In the genomic region with DNA sequence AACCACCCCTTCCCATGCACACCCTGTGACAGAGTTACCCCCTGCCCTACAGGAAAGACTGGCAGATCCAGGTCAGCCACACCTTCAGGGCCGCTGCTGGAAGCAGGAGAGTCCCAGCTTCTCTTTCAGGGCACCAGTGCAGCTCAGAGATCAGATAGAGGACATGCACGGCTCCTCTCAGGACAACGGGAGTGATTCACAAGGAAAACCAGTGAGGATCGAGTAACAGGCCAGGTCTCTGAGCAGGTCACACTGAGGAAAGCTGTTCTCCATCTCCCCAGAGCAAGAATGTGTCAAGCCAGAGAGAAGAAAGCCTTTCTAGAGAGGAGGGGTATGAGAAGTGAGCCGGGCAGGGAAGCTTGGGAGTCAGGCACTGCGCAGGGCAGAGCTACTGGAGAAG, we compare ENCODE assay signal across 9 mouse cellular contexts. TPM values are rescaled to one million over a fixed set of nuclear protein-coding genes. Genes with fewer than 3 reads are reported as not detected.
DNase-seq lines count a peak whose midpoint lies in the region; ATAC-seq lines count a peak whose summit lies in the region.
"Had no signal": no experiment of that assay in that cellular context is flagged by ENCODE, and none has a peak within 500 bp of the region (broad histone marks: within the 10 kb centered on the region; RNA-seq: fewer than 3 reads in every experiment).

No protein-coding gene starts in this region.

- H3K9me3 ChIP-seq in kidney, embryonic 16.5 days (ENCODE audit: low read length): no peaks in the 10 kb centered on the region
- no peaks in the 10 kb centered on the region for H3K9me3 ChIP-seq in embryonic facial prominence, embryonic 11.5 days (replicated peaks; ENCODE audit: control insufficient read depth, low read length)
- no peaks in the 10 kb centered on the region for H3K9me3 ChIP-seq in hindbrain, embryonic 16.5 days (ENCODE audit: control insufficient read depth, low read length)
- H3K9me3 ChIP-seq in midbrain, embryonic 14.5 days (ENCODE audit: control insufficient read depth, low read length): no peaks in the 10 kb centered on the region

- H3K27ac ChIP-seq in kidney, embryonic 16.5 days (ENCODE audit: low read length): peak overlapping the region; percentile 98
- H3K27ac ChIP-seq in embryonic facial prominence, embryonic 11.5 days (replicated peaks; ENCODE audit: low read depth, low read length): peak overlapping the region; percentile 29; the same call in 1 of the 2 replicates
- H3K27ac ChIP-seq in hindbrain, embryonic 16.5 days (ENCODE audit: low read depth, low read length): peak overlapping the region; percentile 86
- peak overlapping the region; percentile 73; the same call in 1 of the 2 replicates for H3K27ac ChIP-seq in midbrain, embryonic 14.5 days (replicated peaks; ENCODE audit: low read depth, low read length)

- H3K9ac ChIP-seq in kidney, embryonic 16.5 days (replicated peaks; ENCODE audit: low read length): peak overlapping the region; percentile 62
- H3K9ac ChIP-seq in embryonic facial prominence, embryonic 11.5 days (replicated peaks; ENCODE audit: low read length): no peak overlapping the region
- no peak overlapping the region; the same call in 1 of the 2 replicates for H3K9ac ChIP-seq in hindbrain, embryonic 16.5 days (ENCODE audit: low read depth, low read length)
- no peak overlapping the region; the same call in 1 of the 2 replicates for H3K9ac ChIP-seq in midbrain, embryonic 14.5 days (replicated peaks; ENCODE audit: low read length)

- no peaks in the 10 kb centered on the region for H3K27me3 ChIP-seq in kidney, embryonic 16.5 days (ENCODE audit: insufficient read depth, low read length)
- H3K27me3 ChIP-seq in embryonic facial prominence, embryonic 11.5 days (ENCODE audit: control insufficient read depth, insufficient read depth, low read length): no peaks in the 10 kb centered on the region; the same call in 1 of the 2 replicates
- no peaks in the 10 kb centered on the region for H3K27me3 ChIP-seq in hindbrain, embryonic 16.5 days (replicated peaks; ENCODE audit: control insufficient read depth, insufficient read depth, low read length)
- no peaks in the 10 kb centered on the region for H3K27me3 ChIP-seq in midbrain, embryonic 14.5 days (ENCODE audit: control insufficient read depth, insufficient read depth, low read length)

- H3K4me3 ChIP-seq in kidney, embryonic 16.5 days (ENCODE audit: low read length): no peak overlapping the region
- H3K4me3 ChIP-seq in embryonic facial prominence, embryonic 11.5 days (ENCODE audit: low read depth, low read length): no peak overlapping the region
- H3K4me3 ChIP-seq in hindbrain, embryonic 16.5 days (ENCODE audit: low read length): no peak overlapping the region
- no peak overlapping the region for H3K4me3 ChIP-seq in midbrain, embryonic 14.5 days (replicated peaks; ENCODE audit: low read depth, low read length)

- 22% methylated on average over 6 of the region's 6 CpGs for WGBS in kidney, embryonic 16.5 days
- WGBS in embryonic facial prominence, embryonic 11.5 days: 31% methylated on average over 6 of the region's 6 CpGs
- 66% methylated on average over 6 of the region's 6 CpGs for WGBS in hindbrain, embryonic 16.5 days
- WGBS in midbrain, embryonic 14.5 days: 71% methylated on average over 6 of the region's 6 CpGs

- H3K36me3 ChIP-seq in kidney, embryonic 16.5 days (ENCODE audit: insufficient read depth, low read length): peaks cover 25% of the 10 kb centered on the region
- H3K36me3 ChIP-seq in embryonic facial prominence, embryonic 11.5 days (replicated peaks; ENCODE audit: control insufficient read depth, insufficient read depth, low read depth, low read length): no peaks in the 10 kb centered on the region
- no peaks in the 10 kb centered on the region for H3K36me3 ChIP-seq in hindbrain, embryonic 16.5 days (ENCODE audit: control insufficient read depth, insufficient read depth, low read length)
- 0 out of 2 replicates have a peak, but pooled peaks cover 5% of the 10 kb centered on the region for H3K36me3 ChIP-seq in midbrain, embryonic 14.5 days (ENCODE audit: control insufficient read depth, insufficient read depth, low read length)

- H3K4me1 ChIP-seq in kidney, embryonic 16.5 days (ENCODE audit: insufficient read depth, low read length): peaks cover 45% of the 10 kb centered on the region
- H3K4me1 ChIP-seq in embryonic facial prominence, embryonic 11.5 days (ENCODE audit: control insufficient read depth, insufficient read depth, low read length): peaks cover 13% of the 10 kb centered on the region
- H3K4me1 ChIP-seq in hindbrain, embryonic 16.5 days (ENCODE audit: control insufficient read depth, insufficient read depth, low read depth, low read length): peaks cover 26% of the 10 kb centered on the region
- H3K4me1 ChIP-seq in midbrain, embryonic 14.5 days (ENCODE audit: control insufficient read depth, insufficient read depth, low read length): peaks cover 15% of the 10 kb centered on the region

- H3K4me2 ChIP-seq in kidney, embryonic 16.5 days (replicated peaks; ENCODE audit: low read depth, low read length): peak overlapping the region; percentile 43
- H3K4me2 ChIP-seq in embryonic facial prominence, embryonic 11.5 days (ENCODE audit: low read depth, low read length): no peak overlapping the region
- no peak overlapping the region for H3K4me2 ChIP-seq in hindbrain, embryonic 16.5 days (ENCODE audit: low read length)
- no peak overlapping the region for H3K4me2 ChIP-seq in midbrain, embryonic 14.5 days (ENCODE audit: low read length)

- ATAC-seq in kidney, embryonic 16.5 days (ENCODE audit: low FRiP score, low TSS enrichment): peak; percentile 29; the same call in 1 of the 2 replicates
- ATAC-seq in embryonic facial prominence, embryonic 11.5 days (replicated peaks; ENCODE audit: insufficient number of reproducible peaks, low FRiP score, low TSS enrichment, low read depth): no peak
- ATAC-seq in hindbrain, embryonic 16.5 days: no peak
- ATAC-seq in midbrain, embryonic 14.5 days (ENCODE audit: low FRiP score, low TSS enrichment): no peak
- ATAC-seq in erythroid progenitor cell, adult 5-6 weeks (replicated peaks; ENCODE audit: low FRiP score, poor library complexity, severe bottlenecking): no peak

- no peak for DNase-seq in kidney, postnatal 14 days
- DNase-seq in embryonic facial prominence, embryonic 11.5 days (ENCODE audit: low spot score): no peak
- DNase-seq in midbrain, embryonic 14.5 days: no peak
- DNase-seq in ovary, postnatal 10 days (ENCODE audit: low spot score): no peak
- DNase-seq in testis, postnatal 10 days (ENCODE audit: low spot score): no peak

RNA-seq across cellular contexts. Expression of a gene that starts 8.9 kb away (rescaled TPM):
- 33.5 and 35.1 TPM in 2 replicates for polyA plus RNA-seq in kidney, embryonic 16.5 days (2015; fragmentation: Nextera tagmentation; extraction: Ambion mirVana)
- polyA plus RNA-seq in embryonic facial prominence, embryonic 11.5 days (2014; fragmentation: Nextera tagmentation; extraction: Ambion mirVana): 10.1 and 10.5 TPM in 2 replicates
- 11.7 and 12.2 TPM in 2 replicates for polyA plus RNA-seq in hindbrain, embryonic 16.5 days (2015; fragmentation: Nextera tagmentation; extraction: Ambion mirVana)
- polyA plus RNA-seq in midbrain, embryonic 14.5 days (2014; fragmentation: Nextera tagmentation; extraction: Ambion mirVana): 3.8 and 5.6 TPM in 2 replicates
- total RNA-seq in erythroid progenitor cell, adult 5-6 weeks (2015; ENCODE audit: low replicate concordance): not detected in 2 replicates
- total RNA-seq in erythroid progenitor cell, adult 5-6 weeks (2017; ENCODE audit: low replicate concordance): 0.45 and 0.90 TPM in 2 replicates

RNA-seq across cellular contexts. Expression of a gene that starts 11.7 kb away (rescaled TPM):
- polyA plus RNA-seq in kidney, embryonic 16.5 days (2015; fragmentation: Nextera tagmentation; extraction: Ambion mirVana): 149 and 156 TPM in 2 replicates
- 95.1 and 98.6 TPM in 2 replicates for polyA plus RNA-seq in embryonic facial prominence, embryonic 11.5 days (2014; fragmentation: Nextera tagmentation; extraction: Ambion mirVana)
- 166 and 167 TPM in 2 replicates for polyA plus RNA-seq in hindbrain, embryonic 16.5 days (2015; fragmentation: Nextera tagmentation; extraction: Ambion mirVana)
- polyA plus RNA-seq in midbrain, embryonic 14.5 days (2014; fragmentation: Nextera tagmentation; extraction: Ambion mirVana): 99.0 and 107 TPM in 2 replicates
- total RNA-seq in erythroid progenitor cell, adult 5-6 weeks (2015; ENCODE audit: low replicate concordance): 6.5 and 12.2 TPM in 2 replicates
- 0.76 and 1.8 TPM in 2 replicates for total RNA-seq in erythroid progenitor cell, adult 5-6 weeks (2017; ENCODE audit: low replicate concordance)

RNA-seq across cellular contexts. Expression of a gene that starts 11.9 kb away (rescaled TPM):
- 322 and 350 TPM in 2 replicates for polyA plus RNA-seq in kidney, embryonic 16.5 days (2015; fragmentation: Nextera tagmentation; extraction: Ambion mirVana)
- polyA plus RNA-seq in embryonic facial prominence, embryonic 11.5 days (2014; fragmentation: Nextera tagmentation; extraction: Ambion mirVana): 179 and 206 TPM in 2 replicates
- polyA plus RNA-seq in hindbrain, embryonic 16.5 days (2015; fragmentation: Nextera tagmentation; extraction: Ambion mirVana): 237 and 241 TPM in 2 replicates
- polyA plus RNA-seq in midbrain, embryonic 14.5 days (2014; fragmentation: Nextera tagmentation; extraction: Ambion mirVana): 184 and 205 TPM in 2 replicates
- 12.6 and 14.3 TPM in 2 replicates for total RNA-seq in erythroid progenitor cell, adult 5-6 weeks (2015; ENCODE audit: low replicate concordance)
- total RNA-seq in erythroid progenitor cell, adult 5-6 weeks (2017; ENCODE audit: low replicate concordance): 17.1 and 26.6 TPM in 2 replicates

RNA-seq across cellular contexts. Expression of a gene that starts 18.1 kb away (rescaled TPM):
- 1.6 and 1.9 TPM in 2 replicates for polyA plus RNA-seq in kidney, embryonic 16.5 days (2015; fragmentation: Nextera tagmentation; extraction: Ambion mirVana)
- polyA plus RNA-seq in embryonic facial prominence, embryonic 11.5 days (2014; fragmentation: Nextera tagmentation; extraction: Ambion mirVana): 0.20 and 0.91 TPM in 2 replicates
- 0.20 TPM in 1 of 2 replicates, not detected in the other for polyA plus RNA-seq in hindbrain, embryonic 16.5 days (2015; fragmentation: Nextera tagmentation; extraction: Ambion mirVana)
- polyA plus RNA-seq in midbrain, embryonic 14.5 days (2014; fragmentation: Nextera tagmentation; extraction: Ambion mirVana): 0.27 and 0.39 TPM in 2 replicates
- total RNA-seq in erythroid progenitor cell, adult 5-6 weeks (2015; ENCODE audit: low replicate concordance): not detected in 2 replicates
- total RNA-seq in erythroid progenitor cell, adult 5-6 weeks (2017; ENCODE audit: low replicate concordance): not detected in 2 replicates
- total RNA-seq: adrenal gland, adult 18-20 months had no signal

Comparison
In these comparisons a context has a peak if more than half of its experiments do, and no peak if none do; other contexts are left out.
1. H3K27ac ChIP-seq: peak in every context shown above with its lines; median percentile 98 in kidney, embryonic 16.5 days; 86 in hindbrain, embryonic 16.5 days; 73 in midbrain, embryonic 14.5 days; 29 in embryonic facial prominence, embryonic 11.5 days.